Mouse (Mus musculus) gastrocnemius, postnatal 14 days (tissue): ENCODE data around the gene Fuca1. TPM values are rescaled to one million over a fixed set of nuclear protein-coding genes. Genes with fewer than 3 reads are reported as not detected.
"Not testable (repeated sequence)": the region's sequence is repeated elsewhere in the genome, so short reads cannot be mapped to it uniquely, and the experiment has no call there.

Source experiments
- DNase-seq: peaks from one replicate; pipeline ENCODE4 v3.0.0; 2021; ENCODE audit warnings: mixed read lengths
- intact Hi-C: fragments of 180-260 bp; cut with DNase I; formaldehyde crosslinking; loops from one replicate; pipeline ENCODE4 v1.15.1; 2025; ENCODE audit warnings: low total_unique reads
- total RNA-seq, 2 experiments: library from RNA; stranded (reverse); gene quantifications; 2 replicates each; pipeline ENCODE4 v1.2.3; 2021

Gene Fuca1
- total RNA-seq, 2 experiments from 2014 or later = 20.6 to 27.8 TPM

GRCm38 (mm10) chr4:135918635-135919279 is 1.8 kb upstream of the Fuca1 start:
- no peak for DNase-seq
- intact Hi-C loops = no loop called here

GRCm38 (mm10) chr4:135919280-135919639 is 1.3 kb upstream of the Fuca1 start:
- DNase-seq = no peak
- intact Hi-C loops = no loop called here

DNA sequence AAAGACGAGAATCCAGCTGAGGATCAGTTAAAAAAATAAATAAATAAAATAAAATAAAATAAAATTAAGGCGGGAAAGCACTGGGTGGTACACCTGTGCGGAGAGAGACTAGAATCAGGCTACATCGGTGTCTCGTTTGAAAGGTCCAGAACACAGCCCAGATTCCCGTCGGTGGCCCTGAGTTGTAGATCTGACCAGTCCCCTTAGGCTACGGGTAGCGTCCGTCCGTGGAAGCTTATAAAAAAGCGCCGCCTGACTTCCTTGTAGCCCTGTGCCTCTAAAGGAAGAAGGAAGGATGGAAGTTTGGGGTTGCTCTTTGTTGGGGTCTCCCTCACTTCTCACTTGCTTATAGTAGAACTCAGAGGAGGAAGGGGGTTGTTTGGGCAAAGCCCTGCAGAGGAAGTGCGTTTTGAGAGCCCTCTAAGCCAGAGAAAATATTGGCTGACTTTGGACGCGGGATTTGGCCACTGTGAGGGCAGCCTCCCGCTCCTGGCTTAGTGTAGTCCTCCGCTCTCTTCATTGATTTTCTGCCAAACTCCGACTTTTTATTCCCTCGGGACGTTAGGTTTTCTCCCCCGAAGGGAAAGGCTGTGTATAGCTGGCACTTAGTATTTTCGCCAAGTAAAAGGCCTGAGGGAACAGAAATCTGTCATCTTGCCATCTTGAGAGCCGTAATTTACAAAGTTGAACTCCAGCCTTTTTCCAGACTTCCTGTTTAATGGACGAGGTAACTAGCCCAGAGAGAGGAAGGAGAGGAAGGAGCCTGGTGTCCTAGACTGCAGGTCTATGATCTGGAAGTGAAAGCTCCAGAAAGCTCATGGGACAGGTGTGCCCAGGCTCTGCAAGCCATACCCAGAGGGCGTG is 954 bp downstream of the Fuca1 start:
- intact Hi-C loops = no loop called here
- DNase-seq = no peak

DNA sequence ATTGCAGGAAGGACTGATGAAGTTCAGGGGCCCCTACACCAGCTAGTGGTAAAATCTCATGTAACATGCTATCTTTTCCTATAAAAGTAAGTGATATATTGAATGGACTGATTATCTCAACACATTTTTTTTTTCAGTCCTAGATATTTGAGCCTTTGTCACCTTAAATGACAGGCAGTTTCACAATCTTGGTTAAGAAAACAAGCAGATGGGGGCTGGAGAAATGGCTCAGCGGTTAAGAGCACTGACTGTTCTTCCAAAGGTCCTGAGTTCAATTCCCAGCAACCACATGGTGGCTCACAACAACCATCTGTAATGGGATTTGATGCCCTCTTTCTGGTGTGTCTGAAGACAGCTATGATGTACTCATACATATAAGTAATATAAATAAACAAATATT is 1.7 kb downstream of the Fuca1 start:
- no peak for DNase-seq
- intact Hi-C loops = no loop called here

DNA sequence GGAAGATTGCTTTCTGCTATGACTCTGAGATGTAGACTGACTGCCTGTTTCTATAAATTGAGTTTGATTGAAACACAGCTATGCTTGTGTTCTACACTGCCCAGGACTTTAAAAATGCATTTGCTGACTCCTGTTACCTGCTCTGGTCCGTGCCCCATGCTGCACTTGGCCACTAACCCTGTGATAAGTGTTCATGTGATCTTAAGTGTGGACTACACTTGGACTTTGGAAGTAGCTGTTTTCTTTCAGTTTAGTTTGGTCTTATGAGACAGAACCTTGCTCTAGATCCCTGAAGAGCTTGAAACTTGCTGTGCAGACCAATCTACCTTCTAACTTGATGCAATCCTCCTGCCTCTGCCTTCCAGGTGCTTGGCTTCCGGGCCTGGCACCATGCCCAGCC is 3.9 kb downstream of the Fuca1 start:
- intact Hi-C loops = no loop called here
- DNase-seq = no peak

DNA sequence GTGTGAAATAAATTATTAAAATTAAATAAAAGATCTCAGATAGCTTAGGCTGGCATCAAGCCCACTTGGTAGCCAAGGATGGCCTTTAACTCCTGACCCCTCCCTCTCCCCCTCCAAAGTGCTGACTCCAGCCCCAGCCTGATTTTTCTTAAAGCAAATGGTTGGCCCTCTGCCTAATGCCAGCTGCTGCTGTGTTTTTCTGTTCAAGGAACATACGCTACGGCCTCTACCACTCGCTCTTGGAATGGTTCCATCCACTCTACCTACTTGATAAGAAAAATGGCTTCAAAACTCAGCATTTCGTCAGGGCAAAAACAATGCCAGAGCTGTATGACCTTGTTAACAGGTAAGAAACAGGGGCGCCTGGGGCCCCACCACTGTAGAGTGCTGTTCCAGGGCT is 4.8 kb downstream of the Fuca1 start:
- DNase-seq = no peak
- intact Hi-C loops = no loop called here

GRCm38 (mm10) chr4:135926195-135926808 is 5.8 kb downstream of the Fuca1 start:
- no peak for DNase-seq
- intact Hi-C loops = no loop called here

- DNase-seq = no peak
- intact Hi-C loops = no loop called here
These were observed 6.3 kb downstream of the Fuca1 start for GRCm38 (mm10) chr4:135926861-135927260.

- intact Hi-C loops = no loop called here
- DNase-seq = no peak
These were observed 7.8 kb downstream of the Fuca1 start for GRCm38 (mm10) chr4:135928376-135928775.

DNA sequence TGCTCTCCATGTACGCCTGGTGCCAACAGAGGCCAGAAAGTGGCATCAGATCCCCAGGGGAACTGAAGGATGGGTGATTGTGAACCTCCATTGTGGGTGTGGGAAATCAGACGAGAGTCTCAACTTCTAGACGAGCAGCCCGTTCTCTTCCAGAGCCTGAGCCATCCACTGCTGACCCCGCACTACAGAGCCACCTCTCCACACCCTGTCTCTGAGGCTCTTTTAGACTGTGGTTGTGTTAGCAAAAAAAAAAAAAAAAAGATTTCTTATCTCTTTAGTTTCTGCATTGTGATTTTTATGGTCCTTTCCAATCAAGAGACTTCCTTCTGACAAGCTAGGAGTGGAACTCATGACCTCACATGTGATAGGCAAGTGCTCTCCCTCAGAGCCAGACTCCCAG is 8.9 kb downstream of the Fuca1 start:
- no peak for DNase-seq
- intact Hi-C loops = no loop called here

- DNase-seq = no peak
- intact Hi-C loops = loop anchor here (5.0 kb wide), 1 partner anchor 38 kb away; no protein-coding TSS in a partner anchor
These were observed 9.3 kb downstream of the Fuca1 start for GRCm38 (mm10) chr4:135929828-135930227.

- no peak for DNase-seq
These were observed 9.7 kb downstream of the Fuca1 start for GRCm38 (mm10) chr4:135930239-135930638.

GRCm38 (mm10) chr4:135931832-135932231 is 11.3 kb downstream of the Fuca1 start:
- no peak for DNase-seq
- intact Hi-C loops = loop anchor here (5.0 kb wide), 1 partner anchor 40 kb away; no protein-coding TSS in a partner anchor

More at GRCm38 (mm10) chr4:135930239-135930638, 9.7 kb downstream of the Fuca1 start:
- intact Hi-C loops = loop anchor here (5.0 kb wide), 1 partner anchor 38 kb away; no protein-coding TSS in a partner anchor

DNA sequence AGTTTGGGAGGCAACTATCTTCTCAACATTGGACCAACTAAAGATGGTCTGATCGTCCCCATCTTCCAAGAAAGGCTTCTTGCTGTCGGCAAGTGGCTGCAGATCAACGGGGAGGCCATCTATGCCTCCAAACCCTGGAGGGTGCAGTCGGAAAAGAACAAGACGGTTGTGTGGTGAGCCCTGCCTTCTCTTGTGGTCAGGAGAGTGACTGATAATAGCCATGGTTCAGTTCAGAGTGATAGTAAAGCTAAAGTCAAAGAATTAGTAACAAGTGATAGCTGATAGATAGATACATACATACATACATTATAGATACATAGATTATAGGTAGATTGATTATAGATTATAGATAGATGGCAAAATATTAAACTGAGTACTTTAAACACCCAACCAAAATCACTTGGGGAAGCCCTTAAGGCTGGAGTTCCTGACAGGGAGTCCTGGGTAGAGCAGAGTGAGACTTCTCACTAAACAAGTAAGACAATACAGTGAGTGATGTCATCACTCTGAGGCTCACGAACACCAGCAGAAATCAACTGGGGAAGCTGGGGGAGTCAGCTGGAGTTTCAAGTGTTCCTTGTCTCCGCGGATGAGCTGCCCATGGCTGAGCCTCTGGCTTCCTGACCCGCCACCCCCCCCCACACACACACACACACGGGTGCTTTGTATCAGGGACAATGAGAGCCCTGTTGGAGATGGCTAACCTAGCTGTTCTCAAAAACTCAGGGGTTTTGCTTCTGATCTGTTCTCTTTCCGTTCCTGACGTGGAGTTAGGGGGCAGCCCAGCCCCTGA is 14.4 kb downstream of the Fuca1 start:
- DNase-seq = no peak
- intact Hi-C loops = loop anchor here (5.0 kb wide), 1 partner anchor 43 kb away; no protein-coding TSS in a partner anchor

GRCm38 (mm10) chr4:135935502-135935901 is 15.0 kb downstream of the Fuca1 start:
- intact Hi-C loops = no loop called here
- DNase-seq = peak; percentile 56

- intact Hi-C loops = no loop called here
- DNase-seq = no peak
These were observed 18.3 kb downstream of the Fuca1 start for GRCm38 (mm10) chr4:135938858-135939257.

- intact Hi-C loops, DNase-seq: not testable (repeated sequence)
These were observed 20.5 kb downstream of the Fuca1 start for GRCm38 (mm10) chr4:135941026-135941425.

DNA sequence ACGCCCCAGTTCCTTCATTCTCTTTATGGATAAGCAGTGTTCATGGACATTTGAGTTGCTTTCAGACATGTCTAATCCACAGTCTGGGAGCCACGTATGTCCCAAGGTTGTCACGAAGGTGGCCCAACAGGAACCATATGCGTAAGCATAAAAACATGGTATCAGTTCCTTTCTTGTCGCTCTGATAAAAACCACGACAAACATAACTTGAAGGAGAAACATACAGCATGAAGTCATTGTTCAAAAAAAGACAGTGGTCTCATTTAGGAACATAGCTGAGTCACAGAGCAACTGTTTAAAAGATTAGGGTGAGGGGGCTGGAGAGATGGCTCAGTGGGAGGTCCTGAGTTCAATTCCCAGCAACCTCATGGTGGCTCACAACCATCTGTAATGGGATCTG is 21.7 kb downstream of the Fuca1 start:
- DNase-seq = no peak
- intact Hi-C loops = no loop called here

DNA sequence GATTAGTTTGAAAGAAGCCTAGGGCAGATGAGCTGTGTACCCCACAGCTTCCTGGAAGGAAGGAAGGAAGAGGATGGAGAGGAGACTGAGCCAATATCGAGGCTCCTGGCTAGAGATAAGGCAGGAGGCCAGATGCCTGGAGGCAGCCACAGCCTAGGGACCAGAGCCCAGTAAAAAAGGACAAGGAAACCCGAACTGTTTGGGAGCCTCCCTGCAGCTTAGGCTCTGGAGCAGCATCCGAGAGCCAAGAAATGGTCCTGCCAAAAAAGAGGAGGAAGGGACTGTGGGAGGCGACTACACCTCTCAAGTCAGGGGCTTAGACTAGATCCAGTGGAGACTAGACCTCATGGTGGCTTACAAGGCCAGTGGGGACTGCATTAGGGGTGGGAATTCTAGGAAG is 22.9 kb downstream of the Fuca1 start:
- intact Hi-C loops = no loop called here

DNA sequence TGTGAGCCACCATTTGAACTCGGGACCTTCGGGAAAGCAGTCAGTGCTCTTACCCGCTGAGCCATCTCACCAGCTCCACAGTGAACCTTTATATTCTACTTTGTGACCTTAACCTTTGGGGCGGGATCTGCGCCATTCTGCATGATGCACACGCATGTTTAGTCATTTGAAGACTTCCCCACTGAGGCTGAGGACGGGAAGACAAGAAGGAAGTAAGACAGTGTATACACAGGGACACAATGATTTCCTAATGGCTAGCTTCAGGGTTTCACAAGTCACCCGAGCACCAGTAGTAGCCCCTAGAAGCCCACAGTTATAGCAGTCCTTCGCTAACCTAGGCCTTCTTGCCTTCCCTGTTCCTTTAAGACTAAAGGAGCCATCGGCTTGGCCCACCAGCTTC is 25.2 kb downstream of the Fuca1 start:
- intact Hi-C loops = no loop called here
- no peak for DNase-seq

More for the DNA sequence above, 22.9 kb downstream of the Fuca1 start:
- peak; percentile 50 for DNase-seq
